Mouse (Mus musculus) lung, postnatal 10 days (tissue): ENCODE data around the gene Smu1.

Source experiments
- DNase-seq: peaks from one replicate; pipeline ENCODE4 v3.0.0; 2021

Smu1 gene

DNA sequence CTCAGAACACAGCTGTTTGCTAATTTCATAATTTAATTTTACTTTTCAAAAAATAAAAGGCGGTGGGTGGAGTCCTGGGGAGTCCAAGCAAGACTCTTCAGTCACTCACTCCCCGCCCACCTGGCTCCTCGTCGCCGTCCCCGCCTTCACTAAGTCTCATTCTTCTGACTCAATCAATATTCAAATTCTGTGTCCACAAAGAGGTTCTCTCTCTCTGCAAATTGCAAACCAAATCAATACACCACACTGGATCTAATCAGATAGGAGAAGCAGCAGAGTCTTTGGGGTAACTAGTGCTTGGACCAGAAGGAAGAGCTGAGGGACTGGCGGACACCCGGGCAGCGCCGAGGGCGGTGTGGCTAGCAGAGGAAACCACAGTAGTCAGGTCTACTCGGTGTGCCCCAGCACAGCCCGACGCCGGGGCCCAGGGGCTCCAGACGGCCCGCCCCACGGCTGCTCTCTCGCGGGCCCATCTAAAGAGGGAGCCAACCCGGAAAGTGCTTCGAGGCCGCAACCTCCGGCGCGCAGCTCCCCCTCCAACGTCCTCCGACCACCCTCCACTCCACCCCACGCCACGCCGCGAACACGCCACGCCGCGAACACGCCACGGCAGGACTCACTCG is 455 bp downstream of the Smu1 start:
- DNase-seq: peak; percentile 37

DNA sequence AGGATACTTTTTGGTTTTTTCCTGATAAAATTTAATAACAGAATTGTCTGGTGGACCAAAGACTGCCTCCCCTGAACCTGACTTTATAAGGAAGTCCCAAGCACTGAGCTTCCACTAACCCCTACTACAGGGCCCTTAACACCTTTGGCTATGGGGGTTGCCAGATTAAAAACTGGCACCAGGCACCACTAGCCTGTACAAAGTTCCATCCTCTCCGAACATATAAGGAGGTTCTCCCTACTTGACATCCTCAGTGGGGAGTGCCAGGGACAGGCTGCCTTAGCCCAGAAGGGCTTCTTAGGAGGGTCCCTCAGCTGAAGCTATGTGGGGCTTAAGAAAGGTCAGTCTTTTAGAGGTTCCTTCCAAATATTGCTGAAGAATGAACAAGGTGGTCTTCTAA is 22.4 kb downstream of the Smu1 start:
- no peak for DNase-seq

DNA sequence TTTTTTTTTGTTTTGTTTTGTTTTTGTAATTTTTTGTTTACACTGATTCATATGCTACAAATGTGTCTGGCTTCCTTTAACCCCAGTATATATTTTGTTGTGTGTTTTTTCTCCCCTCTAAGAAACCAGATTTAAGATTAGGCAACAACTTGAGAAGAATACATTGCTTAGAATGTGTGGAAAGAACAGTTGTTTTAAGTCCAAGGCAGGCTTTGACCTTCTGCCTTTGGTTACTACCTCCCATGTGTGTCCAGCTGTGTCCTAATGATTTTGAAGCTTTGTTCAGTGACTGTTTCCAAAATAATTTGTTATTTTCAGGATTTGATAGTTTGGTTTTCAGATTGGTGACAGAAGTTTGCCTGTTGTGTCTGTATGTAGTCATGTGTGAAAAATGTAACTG is 26.5 kb downstream of the Smu1 start:
- DNase-seq: no peak

DNA sequence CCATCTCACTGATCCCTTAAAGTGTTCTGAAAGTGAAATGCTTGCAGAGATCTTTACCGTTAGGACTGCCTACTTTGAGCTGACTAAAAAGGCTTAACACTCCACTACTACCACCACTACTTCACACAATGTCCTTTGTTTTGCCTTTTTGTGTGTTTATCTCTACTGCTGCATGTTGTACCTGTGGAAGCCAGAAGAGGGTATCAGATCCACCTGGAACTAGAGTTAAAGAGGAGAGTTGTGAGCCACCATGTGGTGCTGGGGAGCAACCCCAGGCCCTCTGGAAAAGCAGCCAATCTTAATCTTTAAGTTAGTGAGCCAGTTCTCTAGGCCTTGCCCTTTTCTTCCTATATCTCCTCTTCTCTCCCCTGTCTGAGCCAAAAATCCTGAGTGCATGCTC is 30.5 kb downstream of the Smu1 start:
- DNase-seq: no peak

DNA sequence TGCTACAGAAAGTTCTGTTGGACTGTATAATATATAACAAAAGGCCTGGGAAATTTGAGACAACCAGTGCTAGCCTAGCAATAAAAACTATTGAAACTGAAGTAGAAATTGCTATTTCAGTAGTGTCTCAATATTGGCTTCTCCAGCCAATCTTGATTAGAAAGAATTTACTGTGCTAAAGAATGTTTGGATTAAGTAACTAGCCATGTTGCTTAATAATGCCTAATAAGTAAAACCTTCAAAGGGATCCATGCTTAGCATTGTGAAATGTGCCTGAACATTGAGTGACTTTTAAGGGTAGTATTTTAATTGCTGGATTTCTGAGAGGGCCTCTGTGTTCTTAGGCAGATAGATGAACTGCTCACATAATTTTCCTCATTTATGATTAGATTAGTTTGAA is 32.2 kb downstream of the Smu1 start:
- no peak for DNase-seq

DNA sequence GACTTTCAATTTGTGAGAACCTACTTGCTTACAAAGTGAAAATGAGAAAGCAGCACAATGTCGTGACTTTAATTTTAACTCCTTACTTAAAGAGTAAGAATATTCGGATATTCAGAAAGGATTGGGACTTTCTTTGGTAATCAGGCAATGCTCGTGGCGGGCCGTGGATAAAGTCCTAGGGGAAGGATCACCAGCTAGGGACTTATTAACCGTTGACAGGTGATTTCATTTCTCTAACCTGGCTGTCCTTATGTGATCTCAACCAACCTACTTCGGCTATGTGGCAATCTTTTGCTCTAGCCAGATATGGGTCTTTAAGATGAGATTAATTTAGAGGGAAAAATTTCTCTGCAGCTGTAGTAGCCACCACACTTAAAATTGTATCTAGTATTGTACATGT is 32.6 kb downstream of the Smu1 start:
- DNase-seq: no peak

DNA sequence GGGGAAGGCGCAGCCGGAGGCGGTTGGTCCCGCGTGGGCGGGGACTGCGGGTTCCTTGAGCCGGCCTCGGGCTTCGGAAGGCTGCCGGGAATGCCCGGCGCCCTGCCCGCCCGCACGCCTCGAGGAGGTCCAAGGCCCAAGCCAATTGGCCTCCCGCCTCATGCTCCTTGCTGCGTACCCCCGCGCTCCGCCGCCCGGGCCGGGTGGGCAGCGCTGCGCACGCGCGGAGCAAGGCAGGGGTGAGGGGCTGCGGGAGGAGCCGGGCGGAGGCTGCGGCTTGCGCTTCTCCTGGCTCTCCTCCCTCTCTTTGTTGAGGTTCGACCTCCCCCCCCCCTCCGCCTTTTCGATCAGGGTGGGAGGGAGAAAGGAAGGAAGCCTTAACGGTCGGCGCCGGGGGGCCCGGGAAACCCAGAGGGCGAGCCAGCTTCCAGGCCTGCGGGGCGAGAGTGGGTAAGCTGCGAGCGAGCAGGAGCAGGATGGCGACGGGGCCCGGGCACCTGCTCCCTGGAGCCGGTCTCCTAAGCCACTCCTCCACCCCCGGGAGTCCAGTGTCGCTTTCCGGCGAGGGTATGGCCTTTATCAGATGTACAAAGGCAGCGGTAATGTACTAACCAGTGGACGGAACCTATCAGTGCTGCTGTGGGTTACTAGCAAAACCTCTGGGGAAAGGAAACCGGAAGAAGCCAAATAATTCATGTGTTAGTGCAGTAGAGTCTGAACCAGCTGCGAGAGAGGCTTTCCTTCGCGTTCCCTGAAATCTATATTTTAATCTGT is 34.8 kb downstream of the Smu1 start:
- DNase-seq: peak; percentile 84

DNA sequence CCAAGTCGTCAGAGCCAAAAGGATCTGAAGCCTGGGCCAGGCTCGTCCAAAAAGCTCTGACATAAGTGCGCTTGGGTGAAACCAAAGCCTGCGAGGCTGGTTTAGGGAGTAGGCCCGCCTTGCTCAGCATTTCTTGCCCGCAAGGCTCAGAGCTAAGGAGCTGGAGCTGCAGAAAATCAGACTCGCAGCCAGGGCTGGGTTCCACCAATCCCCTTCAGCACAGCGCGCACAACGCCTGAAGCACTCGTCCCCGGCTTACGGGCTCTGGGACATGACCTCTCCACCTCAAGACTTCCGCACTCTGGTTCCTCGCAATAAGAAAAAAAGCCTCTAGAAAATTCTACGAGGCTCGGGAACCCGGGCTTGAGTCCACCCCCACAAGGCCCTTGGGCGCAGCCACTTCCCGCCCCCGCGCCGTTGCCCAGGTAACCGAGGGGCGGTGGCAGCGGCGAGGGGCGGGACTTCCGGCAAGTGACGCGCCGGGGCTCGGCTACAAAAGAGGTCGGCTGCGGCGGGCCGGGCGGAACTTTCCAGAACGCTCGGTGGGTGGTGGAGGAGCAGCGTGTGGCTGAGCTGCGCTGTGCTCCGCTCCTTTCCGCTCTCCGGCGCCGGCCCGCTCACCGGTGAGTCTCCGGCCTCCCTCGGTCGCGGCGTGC is 35.6 kb downstream of the Smu1 start, which contains the start of gene Dnaja1:
Gene Dnaja1 (plus strand): TSS at position 140 of the 656 bp plus-strand sequence.
- peak; percentile 96 for DNase-seq

DNA sequence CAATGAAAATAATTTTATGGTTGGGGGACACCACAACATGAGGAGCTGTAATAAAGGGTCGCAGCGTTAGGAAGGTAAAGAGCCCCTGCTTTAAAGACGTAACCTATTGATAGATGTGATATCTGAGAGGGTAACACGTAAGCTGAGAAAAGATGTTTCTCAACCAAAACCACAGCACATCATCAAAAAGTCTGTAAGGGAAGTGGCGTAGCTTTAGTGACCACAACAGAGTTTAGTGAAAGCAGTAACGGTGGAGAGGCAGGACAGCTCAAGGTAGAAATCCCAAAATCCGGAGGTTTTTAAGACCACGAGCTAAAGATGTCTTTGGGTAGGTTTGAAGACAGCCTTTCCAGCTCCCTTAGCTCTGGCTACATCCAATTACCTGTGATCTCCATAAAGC is 36.8 kb downstream of the Smu1 start:
- no peak for DNase-seq

DNA sequence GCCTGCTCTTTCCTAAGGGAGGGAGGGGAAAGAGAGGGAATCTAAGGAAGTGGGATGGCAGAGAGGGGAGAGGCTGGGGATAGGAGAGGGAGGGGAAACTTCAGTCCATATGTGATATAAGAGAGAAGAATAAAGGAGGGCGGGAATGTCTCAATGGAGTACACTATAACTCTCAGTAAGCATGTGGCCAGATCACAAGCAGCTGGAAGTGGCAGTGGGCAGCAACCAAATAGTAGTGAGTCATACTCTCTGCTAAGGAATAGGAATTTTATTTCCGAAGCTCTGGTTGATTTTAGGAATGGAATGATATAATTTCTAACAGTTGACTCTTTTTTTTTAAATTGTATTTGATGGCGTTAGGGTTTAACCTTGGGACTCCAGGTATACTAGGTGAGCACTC is 40.6 kb downstream of the Smu1 start:
- no peak for DNase-seq

DNA sequence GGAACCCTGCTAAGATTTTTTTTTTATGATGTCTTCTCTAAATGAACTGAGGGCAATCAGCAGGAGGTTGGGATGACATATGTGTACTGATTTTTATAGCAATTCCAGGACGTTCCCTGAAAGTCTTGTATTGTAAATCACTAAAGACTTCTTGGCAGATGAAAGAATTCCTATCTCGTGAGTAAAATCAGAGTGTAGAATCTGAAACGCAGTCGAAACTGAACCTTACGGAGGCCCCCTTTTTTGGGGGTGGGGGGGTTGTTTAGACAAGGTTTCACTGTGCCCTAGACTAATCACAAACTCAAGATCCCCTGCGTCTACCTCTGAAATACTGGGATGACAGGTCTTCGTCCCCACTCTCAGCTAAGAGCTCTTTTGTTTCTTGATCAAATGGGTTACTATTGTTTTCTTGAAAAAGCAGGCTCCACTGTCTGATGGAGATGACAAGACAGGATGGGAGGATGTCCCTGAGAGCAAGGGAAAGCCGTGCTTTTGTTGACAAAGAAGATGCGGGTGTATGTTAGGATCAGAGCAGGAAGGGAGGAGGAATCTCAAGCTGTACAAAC is 53.9 kb downstream of the Smu1 start:
- DNase-seq: peak; percentile 19

DNA sequence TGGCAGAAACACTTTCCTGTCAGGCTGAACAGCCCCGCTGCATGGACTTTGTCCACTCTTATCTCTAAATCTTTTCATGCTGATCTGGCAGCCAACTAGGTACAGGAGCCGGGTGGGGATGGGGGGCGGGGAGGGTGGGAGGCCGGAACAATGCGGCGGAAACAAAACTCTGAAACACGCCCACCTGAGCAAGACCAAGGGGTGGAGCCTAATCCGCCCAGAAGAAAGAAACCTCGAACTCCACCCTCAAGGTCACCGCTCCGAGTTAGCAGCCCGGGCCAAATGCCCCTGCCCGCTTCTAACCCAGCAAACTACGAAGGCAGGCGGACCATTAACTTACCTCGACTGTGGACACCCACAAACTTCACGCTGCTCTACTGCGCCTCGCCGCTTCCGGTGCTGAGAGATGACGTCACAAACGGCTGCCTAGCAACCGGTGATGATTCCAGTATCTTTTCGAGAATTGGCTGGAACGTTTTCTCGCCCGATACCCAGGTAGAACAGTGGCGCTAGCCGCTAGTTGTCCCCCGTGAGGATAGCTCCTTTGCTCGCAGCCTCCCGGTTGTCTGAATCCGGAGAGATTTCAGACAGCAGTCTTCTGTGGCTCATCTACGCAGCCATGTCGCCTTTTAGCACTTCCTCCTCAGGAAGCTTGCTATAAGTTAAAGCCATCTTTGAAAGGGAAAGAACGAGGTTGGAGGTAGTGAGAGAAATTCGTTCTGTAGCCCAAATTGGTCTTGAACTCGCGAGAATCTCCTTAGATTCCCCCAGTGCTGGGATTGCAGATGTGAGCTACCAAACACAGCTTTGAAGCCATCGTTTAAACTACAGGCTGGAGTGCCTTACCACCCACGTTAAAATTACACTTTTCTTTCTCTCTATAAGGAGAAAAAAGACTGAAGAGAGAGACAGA is 54.7 kb downstream of the Smu1 start, which contains the start of gene Aptx:
Gene Aptx (minus strand): TSS at position 398 of the 913 bp plus-strand sequence.
- DNase-seq: peak; percentile 97

DNA sequence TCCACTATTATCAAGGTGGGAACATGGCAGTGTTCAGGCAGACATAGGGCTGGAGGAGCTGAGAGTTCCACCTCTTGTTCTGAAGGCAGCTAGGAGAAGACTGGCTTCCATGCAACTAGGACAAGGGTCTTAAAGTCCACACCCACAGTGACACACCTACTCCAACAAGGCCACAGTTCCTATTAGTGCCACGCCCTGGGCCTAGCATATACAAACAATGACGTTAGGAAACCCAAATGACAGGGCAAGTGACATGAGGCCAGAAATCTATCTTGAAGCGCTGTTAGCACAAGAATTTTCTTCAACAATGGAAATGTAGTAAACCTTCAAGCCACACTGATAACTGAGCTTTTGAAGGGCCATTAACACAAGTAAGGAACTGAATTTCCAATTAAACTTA is 55.9 kb downstream of the Smu1 start:
- peak; percentile 22 for DNase-seq

DNA sequence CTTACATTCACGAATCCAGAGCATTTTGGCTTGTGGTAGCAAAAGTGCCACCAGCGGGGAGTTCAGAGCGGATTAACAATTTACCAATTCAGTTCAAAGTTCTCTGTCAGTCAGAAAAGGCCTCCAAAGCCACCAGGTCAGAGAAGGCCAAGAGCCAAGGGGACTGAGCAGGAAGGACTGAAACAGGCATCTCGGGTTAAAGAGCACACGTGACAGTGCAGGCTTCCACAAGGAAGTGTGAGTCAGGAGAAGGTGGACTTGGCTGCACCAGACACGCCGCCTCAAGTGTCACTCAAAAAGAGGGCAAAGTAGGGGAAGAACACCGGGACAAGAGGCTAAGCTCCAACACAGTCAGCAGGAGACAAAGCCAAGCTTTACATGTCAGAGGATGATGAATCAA is 57.5 kb downstream of the Smu1 start:
- peak; percentile 44 for DNase-seq

DNA sequence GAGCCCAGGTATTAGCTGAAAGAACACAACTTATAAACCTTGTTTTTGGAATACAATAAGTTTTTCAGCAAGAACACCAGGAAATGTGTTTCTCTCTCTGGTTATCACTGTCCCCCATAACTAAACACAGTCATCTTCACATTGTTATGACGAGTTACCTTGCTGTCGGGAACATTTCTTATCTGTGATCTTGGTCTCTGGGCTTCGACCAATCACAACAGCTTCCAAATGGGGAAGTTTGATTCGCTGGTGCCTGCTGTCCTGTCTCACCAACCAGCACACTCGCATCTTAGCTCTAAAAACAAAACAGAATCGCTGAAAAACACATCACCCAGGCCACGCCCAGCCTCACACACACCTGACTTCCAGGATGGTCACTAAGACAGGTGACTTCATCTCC is 60.7 kb downstream of the Smu1 start:
- no peak for DNase-seq

DNA sequence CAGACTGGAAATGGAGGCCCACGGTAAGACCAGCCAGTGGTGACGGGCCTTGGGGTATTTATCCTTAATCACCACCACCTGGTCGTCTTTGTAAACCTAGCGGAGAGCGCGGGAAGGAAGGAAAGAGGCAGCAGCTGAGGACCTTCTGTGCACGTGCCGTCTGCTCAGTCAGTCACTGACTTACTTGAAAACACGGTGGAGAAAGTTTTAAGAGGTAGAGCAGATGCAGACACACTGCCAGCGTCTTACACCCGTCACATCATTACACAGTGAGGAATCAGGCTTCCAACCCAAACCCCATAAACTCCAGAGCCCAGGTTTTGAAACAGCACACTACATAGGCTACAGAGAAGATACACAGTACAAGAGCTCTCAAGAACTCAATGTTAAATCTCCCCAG is 66.6 kb downstream of the Smu1 start:
- no peak for DNase-seq
